In genomic region chr1:119996798-119997581, GRCm38 (mm10) we compare ENCODE assay signal across 8 mouse cellular contexts. TPM values are rescaled to one million over a fixed set of nuclear protein-coding genes. Genes with fewer than 3 reads are reported as not detected.
DNase-seq lines count a peak whose midpoint lies in the region; ATAC-seq lines count a peak whose summit lies in the region.

Gene Cfap221, minus strand, starts transcription at chr1:119997234.

- H3K4me3 ChIP-seq in limb, embryonic 11.5 days (ENCODE audit: low read depth, low read length): peak within 1 kb of the TSS; percentile 33
- peak within 1 kb of the TSS; percentile 37 for H3K4me3 ChIP-seq in midbrain, embryonic 11.5 days (ENCODE audit: low read depth, low read length)

- 5% methylated on average over 30 of the region's 30 CpGs for WGBS in limb, embryonic 11.5 days
- 5% methylated on average over 30 of the region's 30 CpGs for WGBS in midbrain, embryonic 11.5 days

- peak; percentile 79 for ATAC-seq in limb, embryonic 11.5 days (ENCODE audit: insufficient number of reproducible peaks, low FRiP score, low TSS enrichment, low read depth)
- ATAC-seq in midbrain, embryonic 11.5 days (ENCODE audit: low FRiP score): peak; percentile 91

- no peak within 1 kb of the TSS for H3K27ac ChIP-seq in limb, embryonic 11.5 days (replicated peaks; ENCODE audit: low read depth, low read length)
- H3K27ac ChIP-seq in midbrain, embryonic 11.5 days (ENCODE audit: low read depth, low read length): no peak within 1 kb of the TSS

- no peaks in the 10 kb centered on the region for H3K4me1 ChIP-seq in limb, embryonic 11.5 days (ENCODE audit: control insufficient read depth, insufficient read depth, low read length)
- H3K4me1 ChIP-seq in midbrain, embryonic 11.5 days (ENCODE audit: control insufficient read depth, insufficient read depth, low read length): no peaks in the 10 kb centered on the region

- no peaks in the 10 kb centered on the region for H3K27me3 ChIP-seq in limb, embryonic 11.5 days (ENCODE audit: control insufficient read depth, insufficient read depth, low read length)
- H3K27me3 ChIP-seq in midbrain, embryonic 11.5 days (ENCODE audit: control insufficient read depth, insufficient read depth, low read length): no peaks in the 10 kb centered on the region
- no peaks in the 10 kb centered on the region for H3K27me3 ChIP-seq in splenic B cell, adult 2 months (ENCODE audit: control insufficient read depth, insufficient read depth, low read length, poor library complexity, severe bottlenecking)

- peak within 1 kb of the TSS; percentile 65 for H3K4me2 ChIP-seq in limb, embryonic 11.5 days (ENCODE audit: low read depth, severe bottlenecking)
- H3K4me2 ChIP-seq in midbrain, embryonic 11.5 days: peak within 1 kb of the TSS; percentile 55

- H3K9me3 ChIP-seq in limb, embryonic 11.5 days (ENCODE audit: control insufficient read depth, low read length): no peaks in the 10 kb centered on the region
- no peaks in the 10 kb centered on the region for H3K9me3 ChIP-seq in midbrain, embryonic 11.5 days (ENCODE audit: control insufficient read depth, low read length)

- DNase-seq in ZHBTc4 (ENCODE audit: low read depth, low spot score): peak; percentile 90
- DNase-seq in embryo, embryonic 10 days (ENCODE audit: low spot score): peak; percentile 95
- peak; percentile 8 for DNase-seq in gastrocnemius, postnatal 25 days
- peak; percentile 73 for DNase-seq in kidney, adult 18-20 months
- DNase-seq in limb, embryonic 11.5 days (ENCODE audit: low spot score): peak; percentile 83
- peak; percentile 97 for DNase-seq in midbrain, embryonic 11.5 days (ENCODE audit: low spot score, missing footprints)
- peak; percentile 10 for DNase-seq in splenic B cell, adult 2 months (ENCODE audit: low read depth, low spot score)
- DNase-seq in cerebellum, adult 9-11 months: no peak

- no peaks in the 10 kb centered on the region for H3K36me3 ChIP-seq in limb, embryonic 11.5 days (ENCODE audit: control insufficient read depth, insufficient read depth, low read length)
- no peaks in the 10 kb centered on the region for H3K36me3 ChIP-seq in midbrain, embryonic 11.5 days (ENCODE audit: control insufficient read depth, insufficient read depth, low read length)
- no peaks in the 10 kb centered on the region for H3K36me3 ChIP-seq in splenic B cell, adult 2 months (ENCODE audit: control insufficient read depth, insufficient read depth, low read length, poor library complexity, severe bottlenecking)

- no peak within 1 kb of the TSS for H3K9ac ChIP-seq in limb, embryonic 11.5 days (ENCODE audit: low read length)
- no peak within 1 kb of the TSS for H3K9ac ChIP-seq in midbrain, embryonic 11.5 days (ENCODE audit: low read length)

RNA-seq across cellular contexts. Expression of gene Cfap221, which starts in this region (rescaled TPM):
- total RNA-seq in gastrocnemius, postnatal 25 days (2021): not detected
- not detected in 2 replicates for polyA plus RNA-seq in limb, embryonic 11.5 days (2014; fragmentation: Nextera tagmentation; extraction: Ambion mirVana)
- 0.08 TPM in 1 of 2 replicates, not detected in the other for polyA plus RNA-seq in midbrain, embryonic 11.5 days (2014; fragmentation: Nextera tagmentation; extraction: Ambion mirVana)

Comparison
In these comparisons a context has a peak if more than half of its experiments do, and no peak if none do; other contexts are left out.
1. Peak in DNase-seq in gastrocnemius, postnatal 25 days; RNA of the gene not detected or under 1 TPM.
2. Peak in DNase-seq, ATAC-seq, H3K4me3 ChIP-seq and H3K4me2 ChIP-seq in limb, embryonic 11.5 days; RNA of the gene not detected or under 1 TPM.
3. Peak in DNase-seq, ATAC-seq, H3K4me3 ChIP-seq and H3K4me2 ChIP-seq in midbrain, embryonic 11.5 days; RNA of the gene not detected or under 1 TPM.